Mouse (Mus musculus): ENCODE data around the gene Rab11fip4. TPM values are rescaled to one million over a fixed set of nuclear protein-coding genes. Genes with fewer than 3 reads are reported as not detected.

The Rab11fip4 gene
- total RNA-seq, 2 experiments from 2014 or later: 1.5 to 2.9 TPM

GRCm38 (mm10) chr11:79703452-79703851, 112.4 kb downstream of the Rab11fip4 start:
- peak; percentile 53 for ATAC-seq (replicated peaks; ENCODE audit: low FRiP score, poor library complexity, severe bottlenecking)

GRCm38 (mm10) chr11:79703885-79704291, 112.9 kb downstream of the Rab11fip4 start:
- peak; percentile 58 for ATAC-seq (replicated peaks; ENCODE audit: low FRiP score, poor library complexity, severe bottlenecking)

- peak; percentile 89 for ATAC-seq (replicated peaks; ENCODE audit: low FRiP score, poor library complexity, severe bottlenecking)
Measured at GRCm38 (mm10) chr11:79704318-79705150, 113.5 kb downstream of the Rab11fip4 start.

- ATAC-seq (replicated peaks; ENCODE audit: low FRiP score, poor library complexity, severe bottlenecking): no peak
Measured at GRCm38 (mm10) chr11:79707084-79707483, 116.1 kb downstream of the Rab11fip4 start.

- no peak for ATAC-seq (replicated peaks; ENCODE audit: low FRiP score, poor library complexity, severe bottlenecking)
Measured at GRCm38 (mm10) chr11:79710868-79711765, 120.1 kb downstream of the Rab11fip4 start.

GRCm38 (mm10) chr11:79711766-79712369, 120.9 kb downstream of the Rab11fip4 start:
- no peak for ATAC-seq (replicated peaks; ENCODE audit: low FRiP score, poor library complexity, severe bottlenecking)

GRCm38 (mm10) chr11:79713184-79713583, 122.2 kb downstream of the Rab11fip4 start:
- no peak for ATAC-seq (replicated peaks; ENCODE audit: low FRiP score, poor library complexity, severe bottlenecking)

GRCm38 (mm10) chr11:79713678-79714077, 122.7 kb downstream of the Rab11fip4 start:
- ATAC-seq (replicated peaks; ENCODE audit: low FRiP score, poor library complexity, severe bottlenecking): no peak

- ATAC-seq (replicated peaks; ENCODE audit: low FRiP score, poor library complexity, severe bottlenecking): no peak
Measured at GRCm38 (mm10) chr11:79714082-79714742, 123.2 kb downstream of the Rab11fip4 start.

- ATAC-seq (replicated peaks; ENCODE audit: low FRiP score, poor library complexity, severe bottlenecking): no peak
Measured at GRCm38 (mm10) chr11:79714743-79715110, 123.7 kb downstream of the Rab11fip4 start.

- no peak for ATAC-seq (replicated peaks; ENCODE audit: low FRiP score, poor library complexity, severe bottlenecking)
Measured at GRCm38 (mm10) chr11:79715316-79715715, 124.3 kb downstream of the Rab11fip4 start.

GRCm38 (mm10) chr11:79715733-79716452, 124.9 kb downstream of the Rab11fip4 start:
- no peak for ATAC-seq (replicated peaks; ENCODE audit: low FRiP score, poor library complexity, severe bottlenecking)

GRCm38 (mm10) chr11:79716453-79716749, 125.4 kb downstream of the Rab11fip4 start:
- ATAC-seq (replicated peaks; ENCODE audit: low FRiP score, poor library complexity, severe bottlenecking): no peak

GRCm38 (mm10) chr11:79717271-79717670, 126.3 kb downstream of the Rab11fip4 start:
- no peak for ATAC-seq (replicated peaks; ENCODE audit: low FRiP score, poor library complexity, severe bottlenecking)

GRCm38 (mm10) chr11:79717801-79718200, 126.8 kb downstream of the Rab11fip4 start:
- ATAC-seq (replicated peaks; ENCODE audit: low FRiP score, poor library complexity, severe bottlenecking): no peak

- no peak for ATAC-seq (replicated peaks; ENCODE audit: low FRiP score, poor library complexity, severe bottlenecking)
Measured at GRCm38 (mm10) chr11:79718202-79718601, 127.2 kb downstream of the Rab11fip4 start.

GRCm38 (mm10) chr11:79718829-79719346, 127.9 kb downstream of the Rab11fip4 start:
- no peak for ATAC-seq (replicated peaks; ENCODE audit: low FRiP score, poor library complexity, severe bottlenecking)

GRCm38 (mm10) chr11:79720737-79721136, 129.7 kb downstream of the Rab11fip4 start:
- no peak for ATAC-seq (replicated peaks; ENCODE audit: low FRiP score, poor library complexity, severe bottlenecking)

- no peak for ATAC-seq (replicated peaks; ENCODE audit: low FRiP score, poor library complexity, severe bottlenecking)
Measured at GRCm38 (mm10) chr11:79722811-79723210, 131.8 kb downstream of the Rab11fip4 start.

Data from erythroblast, adult 5-6 weeks (primary cell).